In the genomic region with DNA sequence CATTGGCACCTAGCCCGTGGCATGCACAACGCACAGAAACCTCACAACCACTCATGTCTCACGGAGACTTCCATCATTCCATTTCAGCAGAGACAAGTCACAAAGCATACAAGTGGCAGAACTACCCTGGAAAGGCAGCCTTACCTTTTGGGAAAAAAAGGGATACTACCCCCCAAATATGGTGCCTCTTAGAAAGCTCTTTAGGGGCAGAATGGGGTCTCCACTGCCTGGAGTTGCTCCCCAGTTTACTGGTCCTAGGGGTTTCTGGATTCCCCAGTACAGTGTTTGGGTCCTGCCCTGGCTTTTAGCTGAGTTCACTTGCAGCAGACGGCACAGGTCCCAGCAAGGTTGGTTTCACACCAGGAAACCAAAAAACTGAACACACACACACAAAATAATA, we compare ENCODE assay signal across 27 mouse cellular contexts.
"Had no signal": no experiment of that assay in that cellular context is flagged by ENCODE, and none has a peak within 500 bp of the region (broad histone marks: within the 10 kb centered on the region; RNA-seq: fewer than 3 reads in every experiment).

No protein-coding gene starts in this region.

- H3K4me1 ChIP-seq: embryonic facial prominence, embryonic 12.5 days; embryonic facial prominence, embryonic 15.5 days; forebrain, embryonic 15.5 days had no signal

- DNase-seq: cerebellum, adult 2 months; cerebellum, adult 8-10 months; cerebellum, adult 9-10 months; cerebellum, adult 9-11 months; cerebellum, postnatal 10 days; cerebellum, postnatal 14 days; cerebellum, postnatal 25 days; cerebellum, postnatal 36 days; embryo, embryonic 11 days; forebrain, postnatal 0 days; gastrocnemius, adult 2 months; gastrocnemius, postnatal 10 days; gastrocnemius, postnatal 14 days; gastrocnemius, postnatal 25 days; gastrocnemius, postnatal 36 days; heart, adult 18-20 months; heart, adult 2 months had no signal

- H3K9ac ChIP-seq: embryonic facial prominence, embryonic 12.5 days; embryonic facial prominence, embryonic 13.5 days; embryonic facial prominence, embryonic 15.5 days; forebrain, embryonic 12.5 days; forebrain, embryonic 13.5 days; forebrain, embryonic 15.5 days; forebrain, postnatal 0 days had no signal

- ATAC-seq: forebrain, embryonic 13.5 days; forebrain, embryonic 14.5 days; forebrain, embryonic 15.5 days; forebrain, postnatal 0 days had no signal

- H3K27me3 ChIP-seq: embryonic facial prominence, embryonic 12.5 days; embryonic facial prominence, embryonic 13.5 days; embryonic facial prominence, embryonic 15.5 days; forebrain, embryonic 12.5 days; forebrain, embryonic 13.5 days; forebrain, embryonic 15.5 days had no signal

- H3K36me3 ChIP-seq: embryonic facial prominence, embryonic 10.5 days; embryonic facial prominence, embryonic 12.5 days; embryonic facial prominence, embryonic 13.5 days; embryonic facial prominence, embryonic 15.5 days; forebrain, embryonic 10.5 days; forebrain, embryonic 12.5 days; forebrain, embryonic 15.5 days had no signal

- H3K27ac ChIP-seq: embryonic facial prominence, embryonic 10.5 days; embryonic facial prominence, embryonic 12.5 days; embryonic facial prominence, embryonic 13.5 days; embryonic facial prominence, embryonic 15.5 days; forebrain, embryonic 10.5 days; forebrain, embryonic 12.5 days; forebrain, embryonic 13.5 days; forebrain, embryonic 15.5 days; gastrocnemius, adult 2 months; heart, adult 2 months had no signal

- H3K9me3 ChIP-seq: embryonic facial prominence, embryonic 10.5 days; embryonic facial prominence, embryonic 12.5 days; embryonic facial prominence, embryonic 15.5 days; forebrain, embryonic 15.5 days had no signal

- H3K4me3 ChIP-seq: embryonic facial prominence, embryonic 10.5 days; embryonic facial prominence, embryonic 12.5 days; embryonic facial prominence, embryonic 13.5 days; embryonic facial prominence, embryonic 15.5 days; erythroblast, embryonic 14.5 days; forebrain, embryonic 10.5 days; forebrain, embryonic 12.5 days; forebrain, embryonic 13.5 days; forebrain, embryonic 15.5 days; gastrocnemius, adult 2 months; heart, adult 2 months had no signal

- H3K4me2 ChIP-seq: embryonic facial prominence, embryonic 12.5 days; embryonic facial prominence, embryonic 13.5 days; embryonic facial prominence, embryonic 15.5 days; forebrain, embryonic 12.5 days; forebrain, embryonic 13.5 days; forebrain, embryonic 15.5 days had no signal
